Mouse (Mus musculus): ENCODE data around the gene Spryd4. TPM values are rescaled to one million over a fixed set of nuclear protein-coding genes. Genes with fewer than 3 reads are reported as not detected.
"Not testable (repeated sequence)": the region's sequence is repeated elsewhere in the genome, so short reads cannot be mapped to it uniquely, and the experiment has no call there.

The Spryd4 gene
- polyA plus RNA-seq, 1 experiment from 2014 or later, result 31.1 TPM

GRCm38 (mm10) chr10:128221533-128222286, 10.1 kb upstream of the Spryd4 start:
- H3K9ac ChIP-seq, result no peak overlapping the region
- H3K4me3 ChIP-seq (replicated peaks), result no peak overlapping the region
- WGBS, result 58% methylated on average over 16 of the region's 16 CpGs
- H3K4me1 ChIP-seq, result peaks cover 6% of the 10 kb centered on the region; the same call in 1 of the 2 replicates
- no peaks in the 10 kb centered on the region for H3K9me3 ChIP-seq
- ATAC-seq (ENCODE audit: insufficient read depth, low FRiP score, low read depth), result no peak
- no peak overlapping the region for H3K4me2 ChIP-seq
- H3K36me3 ChIP-seq, result no peaks in the 10 kb centered on the region
- no peaks in the 10 kb centered on the region for H3K27me3 ChIP-seq (replicated peaks)
- H3K27ac ChIP-seq, result no peak overlapping the region

DNA sequence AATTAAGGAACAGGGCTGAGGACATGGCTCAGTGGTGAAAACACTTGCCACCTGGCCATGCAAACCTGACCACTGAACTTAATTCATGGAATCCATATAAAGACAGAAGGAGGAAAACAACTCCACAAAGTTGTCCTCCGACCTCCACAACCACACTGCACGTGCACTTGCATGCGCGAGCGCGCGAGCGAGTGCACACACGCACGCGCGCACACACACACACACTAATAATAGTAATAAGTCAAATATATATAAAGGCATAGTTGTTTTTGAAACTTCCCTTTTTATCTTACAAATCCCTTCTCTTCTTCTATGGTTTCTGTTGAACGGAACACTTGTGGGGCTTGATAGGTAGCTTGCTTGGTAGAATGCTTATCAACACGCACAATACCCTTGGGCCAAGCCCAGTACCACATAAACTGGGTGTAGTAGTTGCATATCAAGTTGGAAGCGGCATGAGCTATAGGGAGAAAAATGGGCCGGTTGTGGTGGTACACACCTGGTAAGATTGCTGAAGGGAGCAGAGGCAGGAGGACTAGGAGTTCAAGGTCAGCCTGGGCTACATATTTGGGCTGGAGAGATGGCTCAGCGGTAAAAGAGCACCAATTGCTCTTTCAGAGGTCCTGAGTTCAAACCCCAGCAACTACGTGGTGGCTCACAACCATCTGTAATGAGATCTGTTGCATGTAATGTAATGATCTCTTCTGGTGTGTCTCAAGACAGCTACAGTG, 6.9 kb upstream of the Spryd4 start:
- 89% methylated on average over 18 of the region's 18 CpGs for WGBS
- Histone ChIP-seq H3K4me1 (no peaks in the 10 kb centered on the region), H3K36me3 (no peaks in the 10 kb centered on the region), H3K9me3 (no peaks in the 10 kb centered on the region), H3K4me3 (replicated peaks) (no peak overlapping the region), H3K9ac (no peak overlapping the region), H3K27me3 (replicated peaks) (no peaks in the 10 kb centered on the region), H3K27ac (no peak overlapping the region), H3K4me2 (no peak overlapping the region)
- ATAC-seq (ENCODE audit: insufficient read depth, low FRiP score, low read depth), result peak; percentile 56; the same call in 1 of the 2 replicates

DNA sequence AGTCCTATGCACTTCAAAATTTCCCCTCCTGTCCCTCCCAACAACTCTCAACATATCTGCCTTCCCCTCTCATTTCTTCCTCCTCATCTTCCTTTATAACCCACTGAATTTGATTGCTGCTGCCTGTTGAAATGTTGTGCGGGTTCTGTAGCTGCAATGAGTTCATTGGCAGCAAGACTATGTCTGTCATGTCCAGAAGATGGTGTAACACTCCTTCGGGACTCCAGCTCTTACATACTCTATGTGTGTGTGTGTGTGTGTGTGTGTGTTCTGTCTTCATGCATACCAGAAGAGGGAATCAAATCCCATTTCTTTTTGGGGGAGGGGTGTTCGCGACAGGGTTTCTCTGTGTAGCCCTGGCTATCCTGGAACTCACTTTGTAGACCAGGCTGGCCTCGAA, 3.4 kb upstream of the Spryd4 start:
- WGBS, result 81% methylated on average over 5 of the region's 5 CpGs
- H3K9me3 ChIP-seq, result no peaks in the 10 kb centered on the region
- H3K4me2 ChIP-seq, result no peak overlapping the region
- H3K4me1 ChIP-seq, result peaks cover 15% of the 10 kb centered on the region
- no peak for ATAC-seq (ENCODE audit: insufficient read depth, low FRiP score, low read depth)
- no peak overlapping the region for H3K9ac ChIP-seq
- no peak overlapping the region for H3K27ac ChIP-seq
- no peak overlapping the region for H3K4me3 ChIP-seq (replicated peaks)
- H3K27me3 ChIP-seq (replicated peaks), result no peaks in the 10 kb centered on the region
- H3K36me3 ChIP-seq, result no peaks in the 10 kb centered on the region

DNA sequence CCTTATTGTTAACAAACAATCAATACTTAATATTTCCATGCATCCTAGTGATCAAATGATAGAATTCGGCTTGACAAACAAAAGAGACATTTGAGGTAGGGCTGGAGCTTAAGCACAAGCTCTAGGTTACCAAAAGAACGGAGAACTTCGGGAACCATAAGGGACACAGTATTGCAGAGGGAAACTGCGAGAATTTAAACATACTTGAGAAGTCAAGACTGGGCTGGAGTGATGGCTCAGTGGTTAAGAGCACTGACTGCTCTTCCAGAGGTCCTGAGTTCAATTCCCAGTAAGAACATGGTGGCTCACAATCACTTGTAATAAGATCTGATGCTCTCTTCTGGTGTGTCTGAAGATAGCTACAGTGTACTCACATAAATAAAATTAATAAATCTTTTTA, 2.5 kb upstream of the Spryd4 start:
- ATAC-seq (ENCODE audit: insufficient read depth, low FRiP score, low read depth); H3K27me3 ChIP-seq (replicated peaks); H3K9ac ChIP-seq; H3K4me2 ChIP-seq; H3K9me3 ChIP-seq; H3K36me3 ChIP-seq; H3K27ac ChIP-seq; H3K4me3 ChIP-seq (replicated peaks): not testable (repeated sequence)
- H3K4me1 ChIP-seq, result peaks cover 15% of the 10 kb centered on the region
- 90% methylated on average over 4 of the region's 4 CpGs for WGBS

DNA sequence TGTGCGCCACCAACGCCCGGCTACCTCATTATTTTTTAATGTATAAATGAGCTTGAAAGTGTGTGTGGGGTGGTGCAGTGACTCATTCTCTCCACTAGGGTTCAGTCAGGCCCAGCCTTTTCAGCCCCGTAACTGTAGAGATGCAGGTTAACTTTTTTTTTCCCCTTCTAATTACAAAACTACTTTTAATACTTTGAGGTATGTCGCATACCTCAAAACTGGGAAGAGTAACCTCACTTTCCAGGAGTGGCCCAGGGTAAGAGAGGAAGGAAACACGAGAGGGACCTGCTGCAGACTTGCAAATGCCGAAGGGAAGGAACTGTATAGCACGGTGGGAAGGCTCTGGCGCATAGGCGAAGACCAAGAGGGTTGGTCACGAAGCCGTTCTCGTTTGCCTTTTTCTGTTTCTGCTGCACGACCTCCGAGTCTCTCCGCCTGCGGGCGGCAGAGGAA, 1.3 kb upstream of the Spryd4 start:
- H3K27ac ChIP-seq, result no peak overlapping the region
- 0 out of 2 replicates have a peak, but pooled peaks cover 2% of the 10 kb centered on the region for H3K36me3 ChIP-seq
- no peak; the same call in 1 of the 2 replicates for ATAC-seq (ENCODE audit: insufficient read depth, low FRiP score, low read depth)
- peaks cover 15% of the 10 kb centered on the region for H3K4me1 ChIP-seq
- H3K4me2 ChIP-seq, result peak overlapping the region; percentile 80
- H3K9me3 ChIP-seq, result no peaks in the 10 kb centered on the region
- peak overlapping the region; percentile 37 for H3K4me3 ChIP-seq (replicated peaks)
- 1% methylated on average over 18 of the region's 18 CpGs for WGBS
- no peak overlapping the region for H3K9ac ChIP-seq
- no peaks in the 10 kb centered on the region for H3K27me3 ChIP-seq (replicated peaks)

GRCm38 (mm10) chr10:128212148-128212547, 541 bp upstream of the Spryd4 start:
- Histone ChIP-seq H3K9ac (no peak overlapping the region), H3K36me3 (0 out of 2 replicates have a peak, but pooled peaks cover 2% of the 10 kb centered on the region), H3K27me3 (replicated peaks) (no peaks in the 10 kb centered on the region), H3K27ac (peak overlapping the region; percentile 57; the same call in 1 of the 2 replicates), H3K4me3 (replicated peaks) (peak overlapping the region; percentile 72), H3K4me2 (peak overlapping the region; percentile 85), H3K4me1 (peaks cover 15% of the 10 kb centered on the region), H3K9me3 (no peaks in the 10 kb centered on the region)
- WGBS, result 49% methylated on average over 6 of the region's 6 CpGs
- ATAC-seq (ENCODE audit: insufficient read depth, low FRiP score, low read depth), result no peak

GRCm38 (mm10) chr10:128210954-128211353, 653 bp downstream of the Spryd4 start:
- H3K4me2 ChIP-seq, result peak overlapping the region; percentile 85
- peak overlapping the region; percentile 72 for H3K4me3 ChIP-seq (replicated peaks)
- 20% methylated on average over 14 of the region's 14 CpGs for WGBS
- H3K36me3 ChIP-seq, result 0 out of 2 replicates have a peak, but pooled peaks cover 2% of the 10 kb centered on the region
- H3K9ac ChIP-seq, result peak overlapping the region; percentile 60
- H3K4me1 ChIP-seq, result peaks cover 15% of the 10 kb centered on the region
- H3K9me3 ChIP-seq, result no peaks in the 10 kb centered on the region
- no peaks in the 10 kb centered on the region for H3K27me3 ChIP-seq (replicated peaks)
- no peak overlapping the region for H3K27ac ChIP-seq
- no peak for ATAC-seq (ENCODE audit: insufficient read depth, low FRiP score, low read depth)

DNA sequence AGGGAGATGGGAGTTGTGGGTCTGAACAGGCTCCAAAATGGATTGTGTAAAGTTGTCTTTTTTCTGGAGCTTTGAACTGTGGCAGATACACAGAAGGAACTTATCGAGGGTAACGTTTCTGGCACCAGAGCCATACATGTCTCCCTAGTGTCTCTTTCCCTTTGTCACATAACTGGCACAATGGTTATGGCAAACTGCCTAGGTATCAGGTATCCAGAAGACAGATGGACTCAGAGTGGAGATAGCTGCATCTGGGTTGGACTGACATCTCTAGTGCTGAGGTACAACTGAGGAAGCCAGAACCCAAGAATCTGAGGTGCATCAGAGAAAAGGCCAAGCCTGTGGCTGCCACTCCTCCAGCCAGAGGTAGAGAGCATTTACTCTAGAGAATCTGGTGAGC, 1.5 kb downstream of the Spryd4 start:
- H3K4me2 ChIP-seq, result no peak overlapping the region
- peaks cover 15% of the 10 kb centered on the region for H3K4me1 ChIP-seq
- no peaks in the 10 kb centered on the region for H3K27me3 ChIP-seq (replicated peaks)
- no peak for ATAC-seq (ENCODE audit: insufficient read depth, low FRiP score, low read depth)
- H3K9me3 ChIP-seq, result no peaks in the 10 kb centered on the region
- H3K9ac ChIP-seq, result no peak overlapping the region
- 90% methylated on average over 2 of the region's 2 CpGs for WGBS
- H3K4me3 ChIP-seq (replicated peaks), result no peak overlapping the region
- H3K36me3 ChIP-seq, result 0 out of 2 replicates have a peak, but pooled peaks cover 2% of the 10 kb centered on the region
- no peak overlapping the region for H3K27ac ChIP-seq

DNA sequence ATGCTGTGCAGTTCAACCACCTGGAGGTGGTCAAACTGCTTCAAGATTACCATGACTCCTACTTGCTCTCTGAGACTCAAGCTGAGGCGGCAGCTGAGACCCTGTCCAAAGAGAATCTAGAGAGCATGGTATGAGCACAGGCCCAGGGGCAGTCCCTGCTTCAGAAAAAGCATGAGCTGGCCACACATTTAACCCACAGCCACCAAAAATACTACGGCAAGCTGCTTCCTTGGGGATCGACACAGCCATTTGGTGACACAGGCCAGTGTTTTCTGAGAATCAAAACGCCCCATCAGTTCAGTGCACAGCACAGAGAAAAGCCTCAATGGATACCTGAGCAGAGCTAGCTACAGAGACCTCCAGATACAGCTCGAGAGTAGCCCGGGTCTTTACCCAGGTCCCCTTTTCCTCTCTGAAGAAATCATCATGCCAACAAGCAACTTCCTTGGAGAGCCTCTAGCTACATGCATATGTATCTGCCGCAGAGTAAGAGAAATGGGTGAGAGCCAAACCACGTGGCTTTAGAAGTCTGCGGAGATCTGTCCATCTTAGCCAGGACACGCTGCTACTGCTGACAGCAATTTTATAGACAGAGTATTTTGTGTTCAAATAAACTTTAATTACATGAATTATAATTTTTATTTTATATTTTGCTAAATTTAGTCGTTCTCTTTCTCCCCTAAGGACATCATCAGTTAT, 2.1 kb downstream of the Spryd4 start:
- Histone ChIP-seq H3K9ac (no peak overlapping the region), H3K27ac (no peak overlapping the region), H3K27me3 (replicated peaks) (no peaks in the 10 kb centered on the region), H3K36me3 (0 out of 2 replicates have a peak, but pooled peaks cover 2% of the 10 kb centered on the region), H3K9me3 (no peaks in the 10 kb centered on the region), H3K4me3 (replicated peaks) (no peak overlapping the region), H3K4me1 (peaks cover 15% of the 10 kb centered on the region), H3K4me2 (no peak overlapping the region)
- ATAC-seq (ENCODE audit: insufficient read depth, low FRiP score, low read depth), result no peak
- 90% methylated on average over 11 of the region's 11 CpGs for WGBS

GRCm38 (mm10) chr10:128208326-128208725, 3.3 kb downstream of the Spryd4 start:
- WGBS, result 92% methylated on average over 10 of the region's 10 CpGs
- peaks cover 15% of the 10 kb centered on the region for H3K4me1 ChIP-seq
- no peak overlapping the region for H3K27ac ChIP-seq
- H3K4me2 ChIP-seq, result no peak overlapping the region
- H3K27me3 ChIP-seq (replicated peaks), result no peaks in the 10 kb centered on the region
- H3K36me3 ChIP-seq, result 0 out of 2 replicates have a peak, but pooled peaks cover 2% of the 10 kb centered on the region
- no peak for ATAC-seq (ENCODE audit: insufficient read depth, low FRiP score, low read depth)
- no peaks in the 10 kb centered on the region for H3K9me3 ChIP-seq
- no peak overlapping the region for H3K9ac ChIP-seq
- no peak overlapping the region for H3K4me3 ChIP-seq (replicated peaks)

DNA sequence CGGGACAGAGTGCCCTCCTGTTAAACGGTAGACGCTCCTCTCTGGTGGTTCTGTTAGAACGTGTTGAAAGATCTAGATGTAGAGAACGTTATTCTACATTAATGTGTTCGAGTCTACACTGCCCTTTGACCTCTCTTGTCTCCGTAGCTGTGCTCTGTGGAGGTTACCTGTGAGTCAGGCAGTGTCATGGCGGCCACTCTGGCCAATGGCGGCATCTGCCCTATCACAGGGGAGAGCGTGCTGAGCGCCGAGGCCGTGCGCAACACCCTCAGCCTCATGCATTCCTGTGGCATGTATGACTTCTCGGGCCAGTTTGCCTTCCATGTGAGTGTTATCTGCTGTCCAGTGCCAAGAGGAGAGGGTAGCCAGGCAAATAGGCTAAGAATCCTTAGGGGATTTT, 6.7 kb downstream of the Spryd4 start:
- no peak overlapping the region for H3K9ac ChIP-seq
- H3K9me3 ChIP-seq, result no peaks in the 10 kb centered on the region
- 0 out of 2 replicates have a peak, but pooled peaks cover 2% of the 10 kb centered on the region for H3K36me3 ChIP-seq
- no peak for ATAC-seq (ENCODE audit: insufficient read depth, low FRiP score, low read depth)
- no peak overlapping the region for H3K4me2 ChIP-seq
- WGBS, result 79% methylated on average over 15 of the region's 15 CpGs
- no peaks in the 10 kb centered on the region for H3K4me1 ChIP-seq
- H3K27me3 ChIP-seq (replicated peaks), result no peaks in the 10 kb centered on the region
- no peak overlapping the region for H3K4me3 ChIP-seq (replicated peaks)
- H3K27ac ChIP-seq, result no peak overlapping the region

Measured in stomach, embryonic 15.5 days (tissue).